Mouse (Mus musculus): ENCODE data around the gene Ggcx.
A peak's percentile ranks its signal among the peaks of the same experiment; 100 is the strongest.
"Not testable (repeated sequence)": the region's sequence is repeated elsewhere in the genome, so short reads cannot be mapped to it uniquely, and the experiment has no call there.

Gene Ggcx

DNA sequence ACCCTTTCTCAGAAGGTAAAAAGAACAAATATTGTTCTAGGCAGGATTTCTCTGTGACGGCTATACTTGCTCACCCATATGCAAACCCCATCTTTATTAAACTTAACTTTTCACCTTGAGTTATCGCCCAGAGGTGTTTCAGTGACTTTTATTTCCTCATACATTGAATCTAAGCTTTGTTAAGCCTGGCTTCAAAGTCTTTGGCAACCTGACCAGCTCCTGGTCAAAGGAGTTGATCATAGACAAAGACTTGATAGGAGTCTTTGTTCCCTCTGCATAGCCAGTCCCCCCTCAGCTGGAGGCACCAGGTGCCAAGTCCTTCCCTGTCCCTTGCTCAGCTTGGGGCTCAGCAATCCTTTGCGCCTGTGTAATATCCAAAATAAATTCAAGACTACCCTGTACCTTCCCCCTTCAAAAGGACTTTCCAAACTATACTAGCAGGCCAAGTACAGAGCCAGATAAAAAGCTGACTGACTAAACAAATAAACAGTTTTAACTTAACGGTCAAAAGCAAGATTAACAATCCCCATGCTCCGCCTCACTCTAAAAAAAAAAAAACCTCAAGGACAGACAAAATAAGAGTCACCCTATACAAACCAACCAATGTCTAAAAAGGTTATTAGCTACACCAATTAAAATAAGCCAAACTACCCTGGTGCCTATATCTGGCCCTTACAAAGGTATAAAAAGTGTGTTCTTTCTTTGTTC lies 48.6 kb downstream of the Ggcx start:
- not testable (repeated sequence) for DNase-seq (ENCODE audit: low spot score)

DNA sequence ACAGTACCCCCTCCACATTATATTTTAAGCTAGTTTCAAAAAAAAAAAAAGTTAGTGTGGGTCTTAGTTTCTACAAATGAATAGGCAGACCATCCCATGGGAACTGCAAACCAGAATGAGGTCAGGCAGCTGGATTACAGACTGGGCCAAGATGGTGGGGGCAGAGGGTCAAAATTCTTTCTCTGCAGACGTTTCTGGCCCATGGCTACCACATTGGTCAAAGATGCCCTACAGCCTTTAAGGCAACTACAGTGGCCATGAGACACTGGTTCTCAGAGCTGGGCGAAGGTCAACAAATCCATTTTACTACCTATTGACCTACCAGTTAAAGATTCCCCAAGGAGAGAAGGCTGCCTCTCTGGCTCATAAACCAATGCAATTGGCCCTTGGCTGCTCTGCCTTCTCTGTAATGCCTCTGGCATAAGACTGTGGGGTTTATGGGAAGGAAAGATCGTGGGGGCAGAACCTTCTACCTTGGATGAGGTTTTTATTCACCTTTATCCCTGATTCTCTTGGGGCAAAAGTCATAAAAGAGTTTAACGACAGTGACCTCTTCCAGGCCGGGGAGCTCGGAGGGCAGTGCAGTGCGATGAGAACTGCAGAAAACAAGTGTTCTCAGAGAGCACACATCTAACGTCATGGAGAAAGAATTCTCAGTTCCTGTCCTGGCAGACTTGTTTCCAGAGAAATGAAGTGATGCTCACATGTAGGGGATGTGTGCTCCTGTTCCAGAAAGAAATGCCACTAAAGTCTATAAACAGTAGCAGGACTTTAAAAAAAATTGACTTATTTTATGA lies 51.5 kb downstream of the Ggcx start:
- DNase-seq (ENCODE audit: low spot score), result no peak

DNA sequence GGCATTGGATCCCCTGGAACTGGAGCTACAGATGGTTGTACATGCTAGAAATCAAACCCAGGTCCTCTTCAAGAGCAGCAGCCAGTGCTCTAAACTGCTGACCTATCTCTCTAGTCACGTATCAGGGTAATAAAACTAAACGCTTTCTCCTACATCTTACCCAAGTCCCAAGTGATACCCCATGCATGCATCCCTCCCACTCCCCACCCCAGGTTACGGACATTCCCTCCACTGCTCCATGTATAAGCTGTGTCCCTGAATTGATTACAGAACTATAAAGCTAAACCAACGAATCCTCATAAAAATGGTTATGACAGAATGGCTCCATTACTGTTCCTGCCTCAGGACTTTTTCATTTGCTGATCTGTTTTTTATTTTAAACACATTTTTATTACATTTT lies 52.1 kb downstream of the Ggcx start:
- no peak for DNase-seq (ENCODE audit: low spot score)

DNA sequence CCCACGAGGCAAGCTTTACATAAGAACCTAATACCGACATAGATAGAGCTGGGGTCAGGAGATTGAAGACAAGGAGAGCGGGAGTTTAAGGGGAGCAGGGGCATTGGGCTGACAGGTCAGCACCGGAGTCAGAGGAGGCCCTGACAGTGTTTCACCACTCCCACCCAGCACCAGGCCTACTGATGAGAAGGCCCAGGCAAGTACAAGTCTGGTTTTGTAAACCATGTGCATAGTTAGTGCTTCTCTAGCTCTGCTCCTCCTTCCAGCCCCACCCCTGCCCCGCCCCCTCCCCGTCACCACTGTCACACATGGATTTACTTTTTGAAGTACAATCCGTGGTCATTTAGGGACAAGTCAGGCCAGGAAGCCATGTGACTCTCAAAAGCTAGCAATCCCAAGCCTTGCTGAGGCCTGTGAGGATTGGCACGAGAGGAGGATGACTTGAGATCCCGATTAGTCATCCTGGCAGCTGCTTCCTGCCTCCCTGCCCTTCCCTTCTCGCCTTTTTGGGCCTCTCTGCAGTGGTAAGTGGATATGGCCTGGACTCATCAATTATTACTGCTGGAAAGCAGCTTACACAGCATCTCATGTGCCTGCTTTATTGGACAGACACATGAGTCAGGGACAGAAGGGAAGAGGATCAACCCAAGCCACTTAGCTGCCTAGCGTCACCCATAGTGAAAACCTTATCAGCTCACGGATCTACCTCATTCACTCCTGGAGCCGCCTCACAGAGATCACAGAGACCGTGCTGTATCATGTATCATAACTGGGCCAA lies 59.3 kb downstream of the Ggcx start:
- peak; percentile 72 for DNase-seq (ENCODE audit: low spot score)

DNA sequence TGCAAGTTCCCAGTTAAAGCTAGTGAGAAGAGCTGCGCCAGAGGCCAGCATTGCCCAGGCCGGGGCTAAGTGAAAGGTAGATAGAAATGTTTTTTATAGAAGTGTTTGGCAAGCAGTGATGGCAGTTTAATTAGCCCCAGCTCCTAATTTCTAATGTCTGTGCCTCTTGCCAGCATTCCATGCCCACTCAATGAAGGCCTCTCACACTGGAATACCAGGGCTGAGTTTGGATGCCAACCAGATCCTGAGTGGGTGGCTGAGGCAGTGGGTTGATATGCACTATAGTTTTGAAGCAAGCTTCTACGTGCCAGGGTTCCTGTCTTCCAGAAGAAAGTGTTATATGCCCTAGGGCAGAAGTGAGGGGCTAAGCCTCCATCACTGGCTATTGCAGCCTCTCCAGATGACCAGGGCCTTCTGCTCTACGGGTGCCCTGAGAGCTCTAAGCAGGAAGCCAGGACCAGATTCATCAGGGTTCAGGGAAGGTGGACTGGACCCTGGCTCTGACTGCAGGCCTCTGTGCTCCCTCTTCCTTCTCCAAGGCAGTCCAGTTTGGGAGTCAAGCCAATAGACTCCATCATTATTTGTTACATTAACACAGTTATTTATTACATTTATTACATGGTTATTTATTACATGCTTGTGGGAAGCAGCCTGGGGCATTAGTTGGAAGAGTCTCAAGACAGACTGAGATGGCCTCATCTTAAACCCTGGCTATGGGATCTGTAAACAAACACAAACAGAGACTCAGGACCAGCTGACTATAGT lies 61.3 kb downstream of the Ggcx start:
- no peak for DNase-seq (ENCODE audit: low spot score)

DNA sequence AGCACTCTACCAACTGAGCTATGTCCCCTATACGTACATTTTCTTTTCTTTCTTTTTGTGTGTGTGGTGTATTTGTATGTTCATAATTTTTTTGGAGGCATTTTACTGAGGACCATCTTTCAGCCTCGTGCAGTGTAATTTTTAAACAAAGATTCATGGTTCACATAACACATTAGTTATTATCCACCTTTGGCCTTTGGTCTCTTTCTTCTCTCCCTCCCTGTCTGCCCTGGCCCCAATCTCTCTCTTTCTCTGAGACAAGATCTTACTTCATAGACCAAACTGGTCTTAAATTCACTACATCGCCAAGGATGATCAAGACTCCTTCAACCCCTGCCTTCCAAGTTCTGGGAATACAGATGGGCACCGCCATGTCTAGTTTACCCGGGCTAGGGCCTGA lies 62.7 kb downstream of the Ggcx start:
- DNase-seq (ENCODE audit: low spot score), result no peak

DNA sequence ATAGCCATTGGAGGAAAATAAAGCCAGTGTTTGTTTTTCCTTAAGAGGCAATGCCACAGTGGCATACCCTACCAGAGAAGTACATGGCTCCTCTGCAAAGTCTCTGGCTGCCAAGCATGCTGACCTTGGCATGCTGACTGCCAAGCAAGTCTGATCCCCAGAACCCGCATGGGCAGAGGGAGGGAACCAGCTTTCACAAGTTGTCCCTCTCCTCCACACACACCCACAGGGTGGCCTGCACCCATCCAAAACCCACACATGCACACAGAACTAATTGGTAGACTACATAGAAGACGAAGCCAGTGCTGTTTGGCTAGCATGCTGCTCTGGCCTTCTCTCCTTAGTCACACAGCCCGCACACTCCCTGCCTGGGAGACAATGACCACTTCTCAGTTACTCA lies 63.5 kb downstream of the Ggcx start:
- DNase-seq (ENCODE audit: low spot score), result no peak

DNA sequence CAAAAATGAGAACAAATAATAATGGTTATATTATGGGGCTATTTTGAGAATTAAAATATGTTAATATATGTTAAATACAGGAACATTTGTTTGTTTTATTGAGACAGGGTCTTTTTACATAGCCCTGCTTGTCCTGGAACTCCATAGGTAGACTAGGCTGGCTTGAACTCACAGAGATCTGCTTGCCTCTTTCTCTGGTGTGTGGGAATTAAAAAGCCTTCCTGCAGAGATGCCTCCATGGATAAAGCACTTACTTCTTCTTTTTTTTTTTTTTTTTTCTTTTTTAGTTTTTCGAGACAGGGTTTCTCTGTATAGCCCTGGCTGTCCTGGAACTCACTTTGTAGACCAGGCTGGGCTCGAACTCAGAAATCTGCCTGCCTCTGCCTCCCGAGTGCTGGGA lies 64.6 kb downstream of the Ggcx start:
- DNase-seq (ENCODE audit: low spot score), result not testable (repeated sequence)

DNA sequence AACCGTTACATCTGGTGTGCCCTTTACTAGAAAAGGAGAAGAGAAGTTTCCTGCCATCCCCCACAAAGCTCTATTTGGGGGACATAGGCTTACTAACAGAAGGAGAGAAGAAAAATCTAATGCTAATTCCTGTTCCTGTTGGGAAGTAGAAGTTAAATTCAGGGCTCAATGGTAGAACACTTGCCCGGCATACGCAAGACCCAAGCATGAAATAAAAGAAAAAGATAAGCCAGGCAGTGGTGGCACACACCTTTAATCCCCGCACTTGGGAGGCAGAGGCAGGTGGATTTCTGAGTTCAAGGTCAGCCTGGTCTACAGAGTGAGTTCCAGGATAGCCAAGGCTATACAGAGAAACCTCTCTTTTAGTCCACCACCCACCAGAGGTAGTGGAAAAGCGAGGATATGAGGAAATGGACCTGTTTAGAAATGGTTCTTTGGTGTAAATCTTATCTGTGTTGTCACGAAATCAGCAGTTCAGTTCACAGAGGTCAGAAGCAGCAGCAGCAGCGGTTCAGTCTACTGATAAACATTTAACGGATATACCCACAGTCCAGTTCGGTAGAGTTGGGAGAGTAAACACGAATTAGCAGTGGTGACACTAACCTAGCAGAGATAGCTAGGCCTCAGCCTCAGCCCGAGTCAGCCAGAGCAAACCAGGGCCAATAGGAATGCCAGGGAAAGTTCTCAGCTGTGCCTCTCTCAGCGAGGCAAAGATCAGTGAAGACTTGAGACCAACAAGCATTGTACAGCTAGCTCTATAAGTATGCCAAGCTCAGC lies 65.7 kb downstream of the Ggcx start:
- no peak for DNase-seq (ENCODE audit: low spot score)

- no peak for DNase-seq (ENCODE audit: low spot score)
Observed at GRCm38 (mm10) chr6:72480422-72480702, 66.3 kb downstream of the Ggcx start.

Data from urinary bladder, postnatal 14 days (tissue).